Mouse (Mus musculus) heart, embryonic 16.5 days (tissue): ENCODE results near the gene Camk1d. TPM values are rescaled to one million over a fixed set of nuclear protein-coding genes. Genes with fewer than 3 reads are reported as not detected.
"Not testable (repeated sequence)": the region's sequence is repeated elsewhere in the genome, so short reads cannot be mapped to it uniquely, and the experiment has no call there.

Source experiments
- ATAC-seq: fragments of 200-750 bp; cut with Nextera tagmentation; replicated peaks from 2 replicates; pipeline ENCODE4 v1.8.0; 2017; ENCODE audit warnings: moderate number of reproducible peaks; ENCODE audit not compliant: insufficient read depth, low FRiP score; ENCODE audit errors: extremely low read depth
- H3K27ac ChIP-seq: fragments of 300-500 bp; sonication (generic); 2 replicates; pipeline ENCODE4 v1.5.1; 2014; ENCODE audit warnings: mild to moderate bottlenecking, low read length, control low read depth, moderate library complexity
- H3K27me3 ChIP-seq: fragments of 300-500 bp; sonication (generic); 2 replicates; pipeline ENCODE4 v1.6.1; 2014; ENCODE audit warnings: low read length, mixed read lengths; ENCODE audit not compliant: control insufficient read depth, insufficient read depth
- H3K36me3 ChIP-seq: fragments of 300-500 bp; sonication (generic); 2 replicates; pipeline ENCODE4 v1.6.1; 2014; ENCODE audit not compliant: control insufficient read depth, insufficient read depth
- H3K4me1 ChIP-seq: fragments of 300-500 bp; sonication (generic); 2 replicates; pipeline ENCODE4 v1.6.1; 2014; ENCODE audit warnings: low read length, mixed read lengths; ENCODE audit not compliant: control insufficient read depth, insufficient read depth
- H3K4me2 ChIP-seq: fragments of 300-500 bp; sonication (generic); 2 replicates; pipeline ENCODE4 v1.6.1; 2014; ENCODE audit warnings: low read depth, mild to moderate bottlenecking, control low read depth, low read length
- H3K4me3 ChIP-seq: fragments of 300-500 bp; sonication (generic); 2 replicates; pipeline ENCODE4 v1.5.1; 2014; ENCODE audit warnings: mild to moderate bottlenecking, control low read depth, low read length
- H3K9ac ChIP-seq: fragments of 300-500 bp; sonication (generic); 2 replicates; pipeline ENCODE4 v1.6.1; 2014; ENCODE audit warnings: low read length, control low read depth
- H3K9me3 ChIP-seq: fragments of 300-500 bp; sonication (generic); replicated peaks from 2 replicates; pipeline ENCODE4 v1.6.1; 2016; ENCODE audit warnings: low read length; ENCODE audit not compliant: control insufficient read depth
- WGBS: fragments of 180-500 bp; shearing (Covaris S2); extraction: QIAGEN DNeasy Blood & Tissue Kit; methylation state at CpG from one replicate; pipeline ENCODE4 v1.1.7; 2014; 5-methylcytosine and 5-hydroxymethylcytosine counted together
- polyA plus RNA-seq: library from polyadenylated mRNA; unstranded; fragments of >200 nt; fragmentation: Nextera tagmentation; extraction: Ambion mirVana; gene quantifications from 2 replicates; pipeline ENCODE4 v1.2.1, GENCODE M21; 2015

The Camk1d gene
- polyA plus RNA-seq, 1 experiment from 2014 or later = 5.9 TPM

- H3K4me1 ChIP-seq = no peaks in the 10 kb centered on the region
- H3K27me3 ChIP-seq = no peaks in the 10 kb centered on the region
- H3K9me3 ChIP-seq = no peaks in the 10 kb centered on the region
- no peak for ATAC-seq
- H3K27ac ChIP-seq = no peak overlapping the region
- H3K36me3 ChIP-seq = no peaks in the 10 kb centered on the region
- H3K4me2 ChIP-seq = no peak overlapping the region
- 80% methylated on average over 3 of the region's 3 CpGs for WGBS
- H3K9ac ChIP-seq = no peak overlapping the region
- no peak overlapping the region for H3K4me3 ChIP-seq
These were observed 161.1 kb downstream of the Camk1d start for GRCm38 (mm10) chr2:5553264-5553663.

DNA sequence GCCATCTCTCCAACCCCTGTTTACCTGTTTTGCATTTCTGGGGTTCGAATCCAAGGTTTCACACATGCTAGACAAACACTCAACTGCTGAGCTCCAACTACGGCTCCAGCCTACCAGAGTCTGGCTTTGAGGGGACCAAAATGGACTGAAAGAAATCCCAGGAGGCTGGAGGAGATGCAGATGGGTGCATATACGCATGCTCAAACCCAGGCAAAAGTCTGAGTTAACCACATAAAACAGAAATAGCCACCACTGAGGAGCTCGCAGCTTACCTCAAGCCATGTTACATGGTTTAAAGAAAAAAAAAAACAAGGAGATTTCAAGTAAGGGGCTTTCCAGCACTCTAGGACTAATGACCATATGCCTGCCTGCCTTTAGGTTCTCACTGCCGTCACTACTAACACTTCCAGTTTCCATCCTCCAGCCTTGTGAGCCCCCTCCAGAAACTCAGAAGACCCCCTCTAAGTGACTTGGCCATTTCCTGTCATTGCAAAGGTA is 162.5 kb downstream of the Camk1d start:
- Histone ChIP-seq H3K4me1 (no peaks in the 10 kb centered on the region), H3K4me2 (no peak overlapping the region), H3K27me3 (no peaks in the 10 kb centered on the region), H3K9ac (no peak overlapping the region), H3K27ac (no peak overlapping the region), H3K9me3 (no peaks in the 10 kb centered on the region), H3K36me3 (no peaks in the 10 kb centered on the region), H3K4me3 (no peak overlapping the region)
- no peak for ATAC-seq
- WGBS = 89% methylated on average over 5 of the region's 5 CpGs

DNA sequence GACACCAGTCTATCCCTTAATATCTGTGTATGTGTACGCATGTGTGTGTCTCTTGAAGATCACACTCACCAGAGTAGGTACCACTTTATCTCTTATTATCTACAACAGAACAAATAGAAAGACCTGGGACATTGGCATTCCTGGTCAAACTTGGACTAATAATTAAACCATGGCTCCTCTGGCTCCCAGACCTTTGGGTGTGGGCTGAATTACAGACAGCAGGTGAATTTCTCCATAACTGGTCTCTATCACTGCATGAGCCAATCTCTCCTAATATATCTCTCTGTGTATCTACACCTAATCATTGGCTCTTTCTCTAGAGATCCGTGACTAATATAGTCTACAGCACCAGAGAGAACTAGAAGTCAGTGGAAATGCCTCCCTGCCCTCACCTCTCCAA is 165.0 kb downstream of the Camk1d start:
- Histone ChIP-seq H3K27ac (no peak overlapping the region), H3K4me2 (no peak overlapping the region), H3K9ac (no peak overlapping the region), H3K36me3 (no peaks in the 10 kb centered on the region), H3K4me3 (no peak overlapping the region), H3K9me3 (no peaks in the 10 kb centered on the region), H3K4me1 (no peaks in the 10 kb centered on the region), H3K27me3 (no peaks in the 10 kb centered on the region)
- 82% methylated on average over 2 of the region's 2 CpGs for WGBS
- no peak for ATAC-seq

DNA sequence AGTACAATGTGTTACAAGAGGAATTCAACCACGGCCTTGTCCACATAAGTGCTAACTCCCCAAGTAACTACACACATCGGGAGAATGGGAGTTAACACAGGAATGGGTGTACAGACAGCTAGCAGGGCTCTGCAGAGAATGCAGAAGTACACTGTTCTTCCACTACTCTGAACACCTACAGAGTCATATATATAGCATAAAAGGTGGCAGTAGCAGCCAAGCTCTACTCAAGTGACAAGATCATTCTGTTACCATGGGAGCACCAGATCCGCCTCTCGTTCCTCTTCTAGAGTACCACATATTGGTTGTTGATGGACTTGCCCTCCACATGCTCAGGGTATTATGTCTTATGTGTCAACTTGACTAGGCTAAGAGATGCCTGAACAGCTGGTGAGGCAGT is 165.4 kb downstream of the Camk1d start:
- H3K27ac ChIP-seq = no peak overlapping the region
- no peaks in the 10 kb centered on the region for H3K36me3 ChIP-seq
- no peaks in the 10 kb centered on the region for H3K9me3 ChIP-seq
- WGBS = 87% methylated on average over 4 of the region's 4 CpGs
- no peaks in the 10 kb centered on the region for H3K27me3 ChIP-seq
- H3K4me1 ChIP-seq = no peaks in the 10 kb centered on the region
- ATAC-seq = no peak
- no peak overlapping the region for H3K4me3 ChIP-seq
- H3K4me2 ChIP-seq = no peak overlapping the region
- no peak overlapping the region for H3K9ac ChIP-seq

- no peaks in the 10 kb centered on the region for H3K27me3 ChIP-seq
- 76% methylated on average over 3 of the region's 3 CpGs for WGBS
- H3K9ac ChIP-seq = no peak overlapping the region
- no peak overlapping the region for H3K27ac ChIP-seq
- H3K4me2 ChIP-seq = no peak overlapping the region
- ATAC-seq = no peak
- no peaks in the 10 kb centered on the region for H3K9me3 ChIP-seq
- no peaks in the 10 kb centered on the region for H3K4me1 ChIP-seq
- no peak overlapping the region for H3K4me3 ChIP-seq
- no peaks in the 10 kb centered on the region for H3K36me3 ChIP-seq
These were observed 173.4 kb downstream of the Camk1d start for GRCm38 (mm10) chr2:5540870-5541269.

- H3K4me2 ChIP-seq, H3K27me3 ChIP-seq, H3K9ac ChIP-seq, ATAC-seq, H3K9me3 ChIP-seq, H3K36me3 ChIP-seq, H3K27ac ChIP-seq, H3K4me3 ChIP-seq, H3K4me1 ChIP-seq: not testable (repeated sequence)
- WGBS = 68% methylated on average over 3 of the region's 3 CpGs
These were observed 174.4 kb downstream of the Camk1d start for GRCm38 (mm10) chr2:5539894-5540293.

GRCm38 (mm10) chr2:5533868-5534267 is 180.4 kb downstream of the Camk1d start:
- H3K4me3 ChIP-seq = no peak overlapping the region
- H3K9ac ChIP-seq = no peak overlapping the region
- ATAC-seq = no peak
- no peaks in the 10 kb centered on the region for H3K4me1 ChIP-seq
- no peak overlapping the region for H3K27ac ChIP-seq
- H3K27me3 ChIP-seq = no peaks in the 10 kb centered on the region
- peaks cover 5% of the 10 kb centered on the region for H3K9me3 ChIP-seq
- H3K36me3 ChIP-seq = no peaks in the 10 kb centered on the region
- 58% methylated on average over 2 of the region's 2 CpGs for WGBS
- no peak overlapping the region for H3K4me2 ChIP-seq

- ATAC-seq = no peak
- 77% methylated on average over 2 of the region's 2 CpGs for WGBS
- H3K4me3 ChIP-seq = no peak overlapping the region
- no peaks in the 10 kb centered on the region for H3K36me3 ChIP-seq
- H3K27ac ChIP-seq = no peak overlapping the region
- H3K9me3 ChIP-seq = peaks cover 6% of the 10 kb centered on the region
- no peaks in the 10 kb centered on the region for H3K27me3 ChIP-seq
- no peaks in the 10 kb centered on the region for H3K4me1 ChIP-seq
- no peak overlapping the region for H3K4me2 ChIP-seq
- H3K9ac ChIP-seq = no peak overlapping the region
These were observed 184.3 kb downstream of the Camk1d start for GRCm38 (mm10) chr2:5529992-5530391.

- H3K36me3 ChIP-seq = no peaks in the 10 kb centered on the region
- H3K4me1 ChIP-seq = peaks cover 18% of the 10 kb centered on the region
- no peak overlapping the region for H3K4me3 ChIP-seq
- ATAC-seq = peak; percentile 60
- H3K27me3 ChIP-seq = no peaks in the 10 kb centered on the region
- no peak overlapping the region for H3K4me2 ChIP-seq
- H3K27ac ChIP-seq = peak overlapping the region; percentile 41
- H3K9me3 ChIP-seq = no peaks in the 10 kb centered on the region
- no peak overlapping the region for H3K9ac ChIP-seq
- WGBS = 39% methylated on average over 8 of the region's 8 CpGs
These were observed 195.1 kb downstream of the Camk1d start for GRCm38 (mm10) chr2:5519221-5519669.
